Comparison of ENCODE assay signal across 10 mouse cellular contexts in genomic region chr3:80004966-80005365, GRCm38 (mm10).
A peak's percentile ranks its signal among the peaks of the same experiment; 100 is the strongest.
DNase-seq lines count a peak whose midpoint lies in the region; ATAC-seq and TF ChIP-seq lines count a peak whose summit lies in the region.
"Had no signal": no experiment of that assay in that cellular context is flagged by ENCODE, and none has a peak within 500 bp of the region (broad histone marks: within the 10 kb centered on the region; RNA-seq: fewer than 3 reads in every experiment).

No protein-coding gene starts in this region.

- no peak overlapping the region for H3K9ac ChIP-seq in kidney, embryonic 16.5 days (replicated peaks; ENCODE audit: low read length)
- H3K9ac ChIP-seq: liver, embryonic 15.5 days had no signal

- 0 out of 2 replicates have a peak overlapping the region, but pooled peaks have one; percentile 29 for H3K27ac ChIP-seq in kidney, embryonic 16.5 days (ENCODE audit: low read length)
- peak overlapping the region; percentile 87; the same call in 1 of the 2 replicates for H3K27ac ChIP-seq in embryonic fibroblast, embryonic 13.5 days (ENCODE audit: insufficient read depth, low read length)
- H3K27ac ChIP-seq: liver, embryonic 15.5 days had no signal

- H3K27me3 ChIP-seq in kidney, embryonic 16.5 days (ENCODE audit: insufficient read depth, low read length) = no peaks in the 10 kb centered on the region
- H3K27me3 ChIP-seq: liver, embryonic 15.5 days had no signal

- H3K36me3 ChIP-seq in kidney, embryonic 16.5 days (ENCODE audit: insufficient read depth, low read length) = no peaks in the 10 kb centered on the region
- H3K36me3 ChIP-seq: liver, embryonic 15.5 days had no signal

- WGBS in kidney, embryonic 16.5 days = 56% methylated on average over 3 of the region's 3 CpGs

- DNase-seq in kidney, adult 9 months = no peak
- DNase-seq in adipocyte (ENCODE audit: low spot score) = peak; percentile 76
- peak; percentile 26 for DNase-seq in heart, postnatal 25 days (ENCODE audit: low spot score)
- DNase-seq in left cerebral cortex, postnatal 36 days (ENCODE audit: low spot score in 2 of 2) = no peak
- no peak for DNase-seq in left cerebral cortex, postnatal 10 days (ENCODE audit: extremely low spot score in 1 of 2, low spot score in 2 of 2)
- DNase-seq: adrenal gland, postnatal 14 days; thymus, postnatal 4 days had no signal

- no peak overlapping the region for H3K4me3 ChIP-seq in kidney, embryonic 16.5 days (ENCODE audit: low read length)
- no peak overlapping the region for H3K4me3 ChIP-seq in embryonic fibroblast, embryonic 13.5 days (ENCODE audit: insufficient read depth, low read length)
- H3K4me3 ChIP-seq: liver, embryonic 15.5 days had no signal

- ATAC-seq in kidney, embryonic 16.5 days (ENCODE audit: low FRiP score, low TSS enrichment) = no peak

- intact Hi-C loops in heart, postnatal 25 days (cut with DNase I) = loop anchor here (5.0 kb wide), 2 partner anchors 37 to 118 kb away; no protein-coding TSS in a partner anchor
- intact Hi-C loops in left cerebral cortex, postnatal 36 days (cut with DNase I) = no loop called here
- intact Hi-C loops in left cerebral cortex, postnatal 10 days (cut with DNase I) = no loop called here

- TF ChIP-seq CTCF in embryonic fibroblast, embryonic 13.5 days (IDR thresholded peaks at IDR 0.05; ENCODE audit: borderline replicate concordance, insufficient read depth, low read length) = no peak

- H3K9me3 ChIP-seq in kidney, embryonic 16.5 days (ENCODE audit: low read length) = no peaks in the 10 kb centered on the region
- H3K9me3 ChIP-seq: liver, embryonic 15.5 days had no signal

- H3K4me1 ChIP-seq in kidney, embryonic 16.5 days (ENCODE audit: insufficient read depth, low read length) = no peaks in the 10 kb centered on the region
- peaks cover 20% of the 10 kb centered on the region for H3K4me1 ChIP-seq in embryonic fibroblast, embryonic 13.5 days (ENCODE audit: control insufficient read depth, insufficient read depth, low read length)

- no peak overlapping the region for H3K4me2 ChIP-seq in kidney, embryonic 16.5 days (replicated peaks; ENCODE audit: low read depth, low read length)
- H3K4me2 ChIP-seq: liver, embryonic 15.5 days had no signal

- TF ChIP-seq POLR2A in embryonic fibroblast, embryonic 13.5 days (IDR thresholded peaks at IDR 0.05; ENCODE audit: low read depth, low read length) = no peak

Comparison
In these comparisons a context has a peak if more than half of its experiments do, and no peak if none do; other contexts are left out.
1. DNase-seq: peak in adipocyte (single experiment) and heart, postnatal 25 days (single experiment); none in kidney, adult 9 months (single experiment), left cerebral cortex, postnatal 36 days (0 of 2) and left cerebral cortex, postnatal 10 days (0 of 2).